Mouse (Mus musculus): ENCODE results near the gene Dhtkd1.

GRCm38 (mm10) chr2:5888865-5889264 lies 53.7 kb downstream of the Dhtkd1 start:
- TF ChIP-seq POLR2A (IDR thresholded peaks at IDR 0.05; ENCODE audit: borderline replicate concordance, extremely low read depth, low read depth, low read length) = no peak
- TF ChIP-seq CTCF (IDR thresholded peaks at IDR 0.05; ENCODE audit: insufficient read depth, low read length) = no peak
